Mouse (Mus musculus): Measurements from ENCODE around the gene Cep152.

Cep152 gene

DNA sequence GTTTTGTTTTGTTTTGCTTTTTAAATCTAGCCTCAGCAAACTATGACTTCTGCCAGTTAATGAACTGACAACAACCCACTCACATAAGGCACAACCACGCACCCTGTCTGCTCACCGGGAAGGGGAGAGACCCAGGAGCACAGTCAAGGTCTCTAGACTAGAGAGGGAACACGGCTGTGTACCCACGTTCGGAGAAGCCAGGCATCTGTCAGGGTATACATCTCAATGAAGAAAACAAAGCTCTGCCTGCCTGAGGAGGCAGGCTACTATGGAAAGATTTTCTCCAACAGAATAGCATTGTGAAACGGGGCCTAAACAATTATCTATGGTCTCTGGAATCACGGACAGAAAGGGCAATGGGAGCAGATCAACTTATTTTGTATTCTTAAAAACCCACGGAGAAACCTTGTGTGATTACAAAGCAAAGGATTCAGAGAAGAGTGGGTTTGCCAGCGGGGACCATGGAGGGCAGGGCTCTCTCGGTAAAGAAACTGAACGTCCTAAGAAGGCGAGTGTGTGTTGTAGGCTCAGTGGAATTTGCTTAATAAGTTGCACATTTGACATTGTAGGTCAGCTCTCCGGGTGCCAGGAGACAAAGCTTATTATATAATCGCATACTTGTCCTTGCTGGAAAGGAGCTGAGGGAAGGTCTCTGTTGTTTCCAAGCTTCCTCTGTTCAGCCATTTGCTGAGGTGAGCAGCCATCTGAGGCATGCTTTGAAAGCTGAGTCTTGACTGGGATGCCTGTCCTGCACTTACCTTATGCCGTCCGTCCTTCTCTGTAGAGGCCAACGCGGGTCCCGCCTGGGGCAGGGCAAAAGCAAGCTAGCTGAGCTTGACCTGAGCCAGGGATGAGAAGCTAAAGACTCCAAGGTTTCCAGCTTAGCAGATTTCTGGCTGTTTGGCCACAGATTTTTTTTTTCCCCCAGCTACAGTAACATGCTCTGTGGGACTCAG, 66.0 kb downstream of the Cep152 start:
- no peak for DNase-seq (ENCODE audit: low spot score)

DNA sequence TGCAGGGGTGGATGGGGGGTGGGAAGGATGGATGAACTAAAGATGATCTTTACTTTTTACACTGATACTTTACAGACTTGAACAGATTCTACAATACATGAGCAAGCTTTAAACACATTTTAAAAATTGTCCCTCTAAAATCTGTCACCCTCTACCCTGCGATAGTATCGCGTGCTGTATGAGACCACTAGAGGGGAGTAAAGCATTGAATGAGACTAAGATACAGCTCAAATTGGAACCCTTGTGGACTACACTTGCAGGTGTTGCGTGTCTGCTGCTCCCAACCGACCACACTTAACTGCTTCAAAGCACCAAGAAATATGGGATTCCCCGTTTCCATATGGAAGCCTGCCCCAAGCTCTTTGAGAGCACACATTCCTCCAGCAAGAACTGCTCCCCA, 69.1 kb downstream of the Cep152 start:
- DNase-seq (ENCODE audit: low spot score): no peak

DNA sequence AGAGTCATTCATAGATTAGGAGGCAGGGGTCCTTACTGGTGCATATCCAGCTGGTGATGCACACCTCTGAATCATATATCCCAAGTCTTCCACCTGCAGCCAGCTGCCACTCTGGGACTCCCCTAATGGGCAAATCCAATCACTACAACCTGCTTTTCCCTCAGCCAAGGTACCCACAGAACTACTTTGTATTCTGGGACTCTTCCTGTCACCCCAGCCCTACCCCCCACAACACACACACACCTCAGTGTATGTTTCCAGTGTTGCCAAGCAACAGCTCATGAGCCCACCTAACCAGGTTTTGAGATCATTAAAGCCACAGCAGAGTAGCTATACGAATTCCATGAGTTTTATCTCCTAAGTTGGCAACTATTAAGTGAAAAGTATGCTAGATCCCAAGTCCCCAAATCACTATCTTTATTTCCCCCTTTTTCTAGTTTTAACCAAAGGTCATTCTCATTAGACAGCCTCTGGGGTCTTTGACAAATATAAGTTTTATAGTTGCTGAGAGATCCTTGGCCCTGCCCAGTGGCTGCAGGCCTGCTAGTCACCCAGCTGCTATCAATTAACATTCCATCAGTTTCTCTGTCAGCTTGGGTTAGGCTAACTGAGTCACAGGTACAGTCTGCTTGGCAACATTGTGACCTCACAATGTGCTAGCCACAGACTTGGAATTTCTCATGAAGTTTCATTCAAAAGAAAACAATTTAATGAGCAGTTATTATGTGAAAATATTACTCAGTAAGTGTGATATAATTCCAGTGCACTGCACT, 75.9 kb downstream of the Cep152 start:
- no peak for DNase-seq (ENCODE audit: low spot score)

DNA sequence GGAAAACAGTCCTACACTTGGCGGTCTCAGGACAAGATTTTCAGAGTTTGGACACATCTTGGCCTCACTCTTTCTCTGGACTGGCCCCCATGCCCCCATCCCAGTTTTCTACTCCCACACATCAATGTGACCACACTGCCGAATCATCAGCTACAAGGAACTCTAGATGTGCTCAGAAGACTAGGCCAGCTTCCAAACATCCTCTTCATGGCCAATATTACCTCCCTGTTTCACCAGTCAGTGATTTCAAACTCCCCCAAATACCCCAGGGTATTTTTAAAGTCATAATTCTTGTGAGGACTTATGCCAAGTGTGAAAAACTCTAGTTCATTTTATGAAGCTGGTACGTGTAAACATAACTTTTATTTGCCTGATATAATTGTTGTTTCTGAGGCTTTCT, 79.9 kb downstream of the Cep152 start:
- no peak for DNase-seq (ENCODE audit: low spot score)

DNA sequence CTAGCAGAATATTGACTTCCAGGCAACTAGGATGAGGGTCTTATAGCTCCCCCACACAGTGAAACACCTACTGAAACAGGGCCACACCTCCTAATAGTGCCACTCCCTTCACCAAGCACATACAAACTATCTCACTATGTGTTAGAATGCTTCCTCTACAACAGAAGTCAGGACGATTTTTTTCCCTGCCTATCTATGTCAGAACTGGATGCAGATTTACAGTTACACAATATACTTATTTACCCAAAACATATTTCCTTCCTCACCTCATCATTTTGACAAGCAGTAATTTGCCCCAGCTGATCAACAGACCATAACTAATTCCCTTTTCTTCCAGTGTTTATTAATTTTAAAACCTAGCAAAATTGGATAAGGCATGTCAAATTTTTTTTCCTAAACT, 81.3 kb downstream of the Cep152 start:
- no peak for DNase-seq (ENCODE audit: low spot score)

DNA sequence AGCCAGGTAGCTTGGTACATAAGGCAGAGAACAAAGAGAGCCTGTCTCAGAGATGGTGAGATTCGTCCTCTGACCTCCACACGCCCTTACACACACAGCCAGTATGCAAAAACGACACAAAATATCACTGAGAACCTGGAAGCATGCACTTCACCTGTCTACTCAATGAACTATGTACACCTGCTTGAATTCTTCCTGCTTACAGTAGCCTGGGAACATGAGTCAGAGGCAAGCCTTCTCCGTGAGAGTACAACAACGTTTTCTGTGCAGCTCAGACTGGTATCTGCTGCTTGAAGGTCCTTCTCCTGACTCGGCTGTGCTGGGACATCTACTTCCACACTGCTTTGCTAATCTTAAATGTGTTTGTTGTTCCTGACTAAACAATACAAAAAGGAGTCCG, 83.5 kb downstream of the Cep152 start:
- DNase-seq (ENCODE audit: low spot score): no peak

DNA sequence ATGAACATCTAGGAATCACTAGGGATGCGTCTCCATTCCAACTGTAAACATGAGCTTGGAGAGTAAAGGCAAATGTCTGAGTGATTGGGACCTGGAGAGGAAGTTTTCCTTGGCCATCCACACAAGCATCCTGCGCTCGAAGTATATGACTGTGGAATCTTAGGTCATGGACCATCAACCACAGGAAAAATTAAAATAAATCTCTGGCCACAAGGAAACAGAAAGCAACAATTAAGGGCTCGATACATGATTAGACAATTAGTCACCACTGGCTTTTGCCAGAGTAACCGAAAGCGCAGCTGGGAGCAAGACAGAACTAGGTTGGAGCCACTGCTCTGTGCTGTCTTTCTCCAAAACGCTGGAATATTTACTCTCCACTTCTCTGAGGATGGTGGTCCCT, 84.3 kb downstream of the Cep152 start:
- DNase-seq (ENCODE audit: low spot score): no peak

DNA sequence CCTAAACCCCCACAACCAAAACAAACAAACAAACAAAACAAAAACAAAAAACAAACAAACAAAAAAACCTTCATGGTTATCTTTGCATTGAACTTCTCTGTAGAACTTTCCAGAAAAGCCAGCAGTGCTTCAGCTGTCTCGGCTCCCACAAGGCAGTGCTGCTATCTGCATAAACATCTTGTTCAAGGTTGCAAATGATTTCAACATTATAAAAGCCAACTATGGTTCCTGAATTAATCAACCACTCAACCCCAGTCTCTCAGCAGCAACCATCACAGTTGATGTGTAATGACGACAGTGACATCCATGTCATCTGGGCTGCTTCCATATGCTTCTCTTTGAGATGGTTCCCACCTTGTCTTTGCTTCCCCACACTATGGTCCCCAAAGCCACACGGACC, 85.3 kb downstream of the Cep152 start:
- DNase-seq (ENCODE audit: low spot score): no peak

DNA sequence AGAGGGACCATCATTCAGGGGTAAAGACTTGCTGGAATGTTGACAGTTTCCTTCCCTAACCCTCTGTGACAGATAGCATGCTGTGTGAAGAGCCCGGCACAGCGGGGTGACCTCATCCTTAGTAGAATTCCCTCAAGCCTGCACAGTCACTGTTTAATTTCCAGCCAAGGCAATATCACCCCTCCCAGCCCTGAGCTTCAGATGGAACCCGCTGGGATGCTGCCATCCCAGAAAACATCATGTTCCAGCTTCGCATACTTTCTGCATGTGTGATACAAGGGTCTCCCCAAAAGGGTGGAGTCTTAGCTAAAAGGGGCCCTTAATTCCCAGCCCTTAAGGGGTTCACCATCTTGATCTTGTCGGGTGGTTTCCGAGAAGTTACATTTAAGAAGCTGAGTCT, 94.2 kb downstream of the Cep152 start:
- DNase-seq (ENCODE audit: low spot score): no peak

DNA sequence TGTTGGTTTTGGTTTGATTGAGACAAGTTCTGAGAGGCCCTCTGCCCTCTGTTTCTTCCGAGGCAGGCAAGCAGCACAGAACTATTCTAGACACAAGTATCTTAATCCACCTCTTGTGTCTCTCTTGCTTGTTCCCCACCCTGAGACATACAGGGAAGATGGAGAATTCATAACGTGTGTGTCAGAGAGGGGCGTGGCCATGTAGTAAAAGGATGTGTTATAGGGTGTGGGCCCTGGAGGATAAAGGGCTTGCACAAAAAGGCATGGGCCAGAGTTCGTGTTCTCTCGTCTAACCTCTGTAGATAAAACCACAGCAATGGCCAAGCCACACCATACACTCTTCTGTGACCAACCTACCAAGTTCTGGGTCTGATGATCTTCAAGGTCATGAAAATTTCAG, 98.3 kb downstream of the Cep152 start:
- DNase-seq (ENCODE audit: low spot score): no peak

DNA sequence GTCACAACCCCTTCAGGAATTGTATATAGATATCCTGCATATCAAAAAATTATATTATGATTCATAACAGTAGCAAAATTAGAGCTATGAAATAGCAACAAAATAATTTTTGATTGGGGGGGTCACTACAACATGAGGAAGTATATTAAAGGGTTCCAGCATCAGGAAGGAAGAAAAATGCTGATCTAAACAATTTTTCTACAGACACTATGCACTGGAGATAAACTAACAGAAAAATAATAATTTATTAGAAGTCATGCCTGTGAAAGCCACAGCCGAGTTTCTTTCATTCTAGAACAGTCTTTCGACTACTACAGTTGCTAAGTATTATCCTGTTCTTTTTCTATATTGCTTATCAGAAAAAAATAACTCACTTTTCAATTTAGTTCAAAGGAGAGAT, 99.4 kb downstream of the Cep152 start:
- DNase-seq (ENCODE audit: low spot score): no peak

DNA sequence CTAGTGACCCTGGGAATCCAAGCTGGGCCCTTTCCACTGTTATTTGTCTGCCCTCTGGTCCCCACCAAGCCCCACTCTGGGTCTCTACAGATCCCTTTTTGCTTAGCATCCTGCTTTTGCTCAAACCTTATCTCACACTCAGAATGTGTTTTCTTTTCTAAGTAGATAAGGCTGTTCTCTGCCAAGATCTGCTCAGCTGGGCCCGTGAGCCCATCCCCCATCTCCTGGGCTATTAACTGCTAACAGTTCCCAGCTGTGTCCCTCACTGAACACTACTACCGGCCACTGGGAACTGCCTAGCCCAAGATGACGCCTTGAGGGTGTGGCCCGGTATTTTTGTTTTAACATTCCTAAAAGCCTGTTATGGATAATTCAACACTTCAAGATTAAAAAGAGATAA, 108.3 kb downstream of the Cep152 start:
- DNase-seq (ENCODE audit: low spot score): no peak

DNA sequence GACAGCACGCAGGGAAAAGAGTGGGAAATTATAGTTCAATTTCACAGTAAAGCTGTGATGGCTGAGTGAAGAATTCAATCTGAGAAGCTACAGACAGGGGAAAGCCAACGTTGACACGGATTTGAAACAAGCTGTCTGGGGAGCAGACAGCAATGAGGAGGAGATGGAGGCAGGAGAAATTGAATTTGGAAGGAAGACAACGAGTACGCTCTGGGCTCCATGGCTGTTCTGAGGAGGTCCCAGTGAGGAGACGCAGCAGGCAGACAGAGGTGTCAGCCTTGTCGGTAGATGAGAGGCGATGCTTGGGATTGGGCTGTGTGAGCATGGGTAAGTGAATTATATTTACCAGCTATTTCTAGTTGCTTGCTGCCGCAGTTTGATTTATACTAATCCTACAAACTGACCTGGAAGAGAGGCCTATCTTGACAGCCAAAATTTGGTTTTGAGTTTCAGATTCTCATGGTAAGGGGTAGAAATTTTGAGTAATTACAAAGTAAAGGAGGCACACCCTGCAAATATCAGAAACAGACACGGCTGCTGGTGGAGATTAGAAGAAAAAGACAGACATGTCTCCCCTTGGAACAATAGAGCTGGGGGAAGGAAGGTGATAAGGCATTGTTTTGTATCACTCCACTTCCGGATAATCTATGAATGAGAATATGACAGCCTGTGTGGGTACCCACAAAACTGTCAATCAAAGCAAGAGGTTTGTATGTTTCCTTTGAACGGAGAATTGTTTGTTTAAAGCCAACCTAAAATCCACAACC, 109.4 kb downstream of the Cep152 start:
- DNase-seq (ENCODE audit: low spot score): no peak

DNA sequence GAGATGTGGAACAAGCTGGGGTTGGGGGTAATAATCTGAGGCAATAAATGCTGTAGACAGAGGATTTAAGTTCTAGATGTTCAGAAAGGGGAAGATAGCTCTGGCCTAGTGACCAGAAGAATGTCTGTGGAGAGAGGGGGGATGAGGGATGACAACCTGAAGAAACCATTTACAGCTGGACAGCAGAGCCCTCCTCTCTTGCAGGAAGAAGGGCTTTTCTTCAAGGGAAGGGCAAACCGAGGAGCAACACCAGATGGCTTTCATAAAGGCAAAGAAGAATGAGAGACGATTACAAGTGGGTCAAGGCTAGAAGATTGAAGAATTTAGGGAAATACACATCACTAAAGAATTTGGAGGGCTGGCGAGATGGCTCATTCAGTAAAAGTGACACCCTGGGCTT, 110.5 kb downstream of the Cep152 start:
- DNase-seq (ENCODE audit: low spot score): no peak

Data from left cerebral cortex, adult 11 months (tissue).